Mouse (Mus musculus) C2C12 (cell line): ENCODE data around the gene Tcf25.

Experiments used
- CEBPB ChIP-seq: IDR thresholded peaks from one replicate; pipeline ENCODE4 v1.6.1; 2011; ENCODE audit warnings: low read depth, mild to moderate bottlenecking, control low read depth, moderate library complexity
- CTCF ChIP-seq: IDR thresholded peaks from one replicate; pipeline ENCODE4 v1.5.1; 2011; ENCODE audit not compliant: control insufficient read depth, insufficient read depth, insufficient read length
- MAX ChIP-seq: IDR thresholded peaks from one replicate; pipeline ENCODE4 v1.6.1; 2011; ENCODE audit warnings: mild to moderate bottlenecking, control low read depth
- MYOD1 ChIP-seq: IDR thresholded peaks from one replicate; pipeline ENCODE4 v1.6.1; 2011; ENCODE audit warnings: low read depth; ENCODE audit not compliant: control insufficient read depth, insufficient read length
- USF1 ChIP-seq: IDR thresholded peaks from one replicate; pipeline ENCODE4 v1.6.1; 2011; ENCODE audit warnings: low read depth, mild to moderate bottlenecking, control low read depth, moderate library complexity

DNA sequence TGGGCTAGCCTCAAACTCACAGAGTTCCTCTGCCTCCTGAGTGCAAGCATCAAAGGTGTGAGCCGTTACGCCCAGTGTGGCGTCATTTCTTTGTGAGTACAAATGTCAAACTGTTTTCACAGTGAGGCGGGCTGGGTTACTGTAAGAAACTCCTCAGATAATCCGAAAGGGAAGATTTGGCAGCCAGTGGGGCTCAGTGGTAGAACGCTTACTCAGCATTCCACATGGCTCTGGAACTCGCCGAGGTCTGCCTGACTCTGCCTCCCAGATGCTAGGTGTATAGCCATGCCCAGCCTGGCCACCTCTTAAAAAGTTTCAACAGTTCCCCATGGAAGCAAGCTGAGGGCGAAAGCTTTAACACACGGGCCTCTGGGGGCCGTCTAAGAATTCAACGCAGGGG, 21.4 kb upstream of the Tcf25 start:
- TF ChIP-seq CTCF (no peak), CEBPB (no peak), MAX (no peak), USF1 (no peak), MYOD1 (no peak)
